Mouse (Mus musculus) forebrain, postnatal 0 days (tissue): ENCODE data around the gene Gm43064. TPM values are rescaled to one million over a fixed set of nuclear protein-coding genes. Genes with fewer than 3 reads are reported as not detected.
A peak's percentile ranks its signal among the peaks of the same experiment; 100 is the strongest.

ENCODE experiments used
- ATAC-seq: fragments of 200-750 bp; cut with Nextera tagmentation; 2 replicates; pipeline ENCODE4 v1.8.0; 2017; ENCODE audit warnings: mild to moderate bottlenecking, moderate library complexity
- DNase-seq: peaks from one replicate; pipeline ENCODE4 v3.0.0-alpha.2; 2015
- H3K27ac ChIP-seq: fragments of 300-500 bp; sonication (generic); 2 replicates; pipeline ENCODE4 v1.5.1; 2014; ENCODE audit warnings: low read depth, mild to moderate bottlenecking, antibody characterized with exemption, low read length, moderate library complexity, mixed read lengths
- H3K27me3 ChIP-seq: fragments of 300-500 bp; sonication (generic); 2 replicates; pipeline ENCODE4 v1.6.1; 2014; ENCODE audit warnings: mild to moderate bottlenecking, low read length, mixed read lengths; ENCODE audit not compliant: insufficient read depth
- H3K36me3 ChIP-seq: fragments of 300-500 bp; sonication (generic); 2 replicates; pipeline ENCODE4 v1.6.1; 2014; ENCODE audit warnings: mild to moderate bottlenecking, moderate library complexity; ENCODE audit not compliant: insufficient read depth
- H3K4me1 ChIP-seq: fragments of 300-500 bp; sonication (generic); 2 replicates; pipeline ENCODE4 v1.6.1; 2014; ENCODE audit warnings: antibody characterized with exemption; ENCODE audit not compliant: insufficient read depth
- H3K4me2 ChIP-seq: fragments of 300-500 bp; sonication (generic); 2 replicates; pipeline ENCODE4 v1.6.1; 2014; ENCODE audit warnings: low read depth, mild to moderate bottlenecking, moderate library complexity
- H3K4me3 ChIP-seq: fragments of 300-500 bp; sonication (generic); 2 replicates; pipeline ENCODE4 v1.5.1; 2014; ENCODE audit warnings: low read depth, low read length, mixed read lengths
- H3K9ac ChIP-seq: fragments of 300-500 bp; sonication (generic); 2 replicates; pipeline ENCODE4 v1.6.1; 2014; ENCODE audit warnings: mild to moderate bottlenecking
- H3K9me3 ChIP-seq: fragments of 300-500 bp; sonication (generic); 2 replicates; pipeline ENCODE4 v1.6.1; 2016; ENCODE audit warnings: low read length
- CTCF ChIP-seq: sonication (generic); IDR thresholded peaks from 2 replicates; pipeline ENCODE4 v1.5.1; 2016; ENCODE audit warnings: antibody characterized with exemption, control low read depth, low read depth
- WGBS: fragments of 180-500 bp; shearing (Covaris S2); extraction: QIAGEN DNeasy Blood & Tissue Kit; methylation state at CpG from one replicate; pipeline ENCODE4 v1.1.7; 2014; 5-methylcytosine and 5-hydroxymethylcytosine counted together
- polyA plus RNA-seq: library from polyadenylated mRNA; unstranded; fragments of >200 nt; fragmentation: Nextera tagmentation; extraction: Ambion mirVana; gene quantifications from 2 replicates; pipeline ENCODE4 v1.2.1, GENCODE M21; 2015
- total RNA-seq: library from RNA; depleted of rRNA; stranded (reverse); fragments of >200 nt; gene quantifications from 2 replicates; pipeline ENCODE4 v1.2.3, GENCODE M21; 2014

The Gm43064 gene
- total and polyA plus RNA-seq, 2 experiments from 2014 or later: 0.08 to 0.29 TPM

DNA sequence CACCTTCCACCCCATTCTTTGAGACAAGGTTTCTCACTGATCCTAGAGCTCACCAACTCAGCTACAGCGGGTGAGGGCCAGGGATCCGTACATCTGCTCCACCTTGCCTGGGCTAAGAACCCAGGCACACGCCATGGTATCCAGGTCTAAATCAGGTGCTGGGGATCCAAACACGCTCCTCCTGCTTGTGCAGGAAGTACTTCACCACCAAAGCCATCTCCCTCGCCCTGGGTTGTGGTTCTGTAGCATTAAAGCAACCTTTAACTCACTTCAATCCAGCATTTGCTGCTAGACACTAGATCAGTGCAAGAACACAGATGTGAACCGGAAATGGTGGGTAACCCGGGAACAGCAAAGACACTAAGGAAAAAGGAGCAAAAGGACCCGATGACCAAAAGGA, 42.5 kb downstream of the Gm43064 start:
- 91% methylated on average over 8 of the region's 8 CpGs for WGBS
- Histone ChIP-seq H3K4me3 (no peak overlapping the region), H3K4me2 (no peak overlapping the region), H3K4me1 (no peaks in the 10 kb centered on the region), H3K36me3 (no peaks in the 10 kb centered on the region), H3K9me3 (no peaks in the 10 kb centered on the region), H3K9ac (no peak overlapping the region), H3K27me3 (no peaks in the 10 kb centered on the region), H3K27ac (no peak overlapping the region)
- TF ChIP-seq CTCF: no peak
- ATAC-seq: no peak
- no peak for DNase-seq

DNA sequence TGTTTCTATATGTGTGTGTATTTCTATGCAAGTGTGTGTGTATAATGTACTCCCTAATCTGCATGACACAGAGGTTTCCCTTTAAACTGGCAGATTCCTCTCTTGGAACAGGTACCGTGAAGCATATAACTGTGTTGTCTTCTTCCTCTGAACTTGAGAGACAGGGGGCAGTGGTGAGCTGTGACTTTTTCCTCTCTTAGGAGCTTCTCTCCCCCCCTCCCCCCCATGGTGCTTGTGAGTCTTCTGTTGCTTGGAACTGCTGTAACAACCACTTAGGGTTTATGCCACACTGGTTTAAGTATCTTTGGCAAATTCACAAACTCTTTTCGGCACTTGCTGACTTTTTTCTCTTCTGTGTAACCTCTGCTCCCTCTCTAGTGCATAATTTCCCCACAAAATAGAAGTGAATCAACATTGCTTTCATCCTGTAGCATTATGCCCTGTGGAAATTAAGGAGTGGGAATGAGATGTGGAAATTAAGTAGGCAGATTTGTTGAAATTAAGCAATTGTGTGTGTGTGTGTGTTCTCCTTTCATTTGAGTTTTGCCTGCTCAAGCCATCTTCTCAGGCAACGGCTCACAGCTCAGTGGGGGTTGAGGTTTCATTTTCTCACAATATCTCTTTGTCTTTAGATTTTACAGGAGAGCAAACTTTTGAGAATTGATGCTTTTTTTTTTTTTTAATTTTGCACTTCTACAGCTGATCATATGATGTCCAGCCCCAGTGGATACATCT, 43.4 kb downstream of the Gm43064 start:
- Histone ChIP-seq H3K4me1 (no peaks in the 10 kb centered on the region), H3K36me3 (no peaks in the 10 kb centered on the region), H3K27me3 (no peaks in the 10 kb centered on the region), H3K9ac (no peak overlapping the region), H3K9me3 (no peaks in the 10 kb centered on the region), H3K4me2 (no peak overlapping the region), H3K4me3 (no peak overlapping the region), H3K27ac (no peak overlapping the region)
- TF ChIP-seq CTCF: peak; percentile 56
- WGBS: 61% methylated on average over 3 of the region's 3 CpGs
- DNase-seq (peak; percentile 36), ATAC-seq (peak; percentile 53)

DNA sequence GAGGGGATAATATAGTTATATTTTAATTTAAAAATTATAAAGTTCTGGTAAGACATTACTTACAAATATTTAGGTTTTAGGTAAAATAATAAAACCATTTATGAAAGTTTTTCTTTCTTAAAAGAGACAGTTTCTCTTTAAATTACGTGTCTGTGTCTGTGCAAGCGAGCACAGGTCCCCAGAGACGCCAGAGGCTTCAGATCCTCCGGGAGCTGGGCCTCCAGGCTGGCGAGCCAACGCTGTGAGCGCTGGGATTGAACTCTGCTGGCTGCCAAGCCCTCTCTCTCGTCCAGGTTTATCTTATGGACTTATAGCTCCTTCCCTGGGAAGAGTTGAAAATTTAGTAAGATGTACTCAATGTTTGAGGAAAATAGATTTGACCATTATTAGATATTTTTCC, 44.4 kb downstream of the Gm43064 start:
- H3K36me3 ChIP-seq: no peaks in the 10 kb centered on the region
- 61% methylated on average over 8 of the region's 8 CpGs for WGBS
- no peak overlapping the region for H3K27ac ChIP-seq
- H3K4me3 ChIP-seq: no peak overlapping the region
- no peak for TF ChIP-seq CTCF
- no peaks in the 10 kb centered on the region for H3K9me3 ChIP-seq
- no peaks in the 10 kb centered on the region for H3K4me1 ChIP-seq
- DNase-seq (no peak), ATAC-seq (no peak)
- H3K9ac ChIP-seq: no peak overlapping the region
- no peaks in the 10 kb centered on the region for H3K27me3 ChIP-seq
- H3K4me2 ChIP-seq: no peak overlapping the region

DNA sequence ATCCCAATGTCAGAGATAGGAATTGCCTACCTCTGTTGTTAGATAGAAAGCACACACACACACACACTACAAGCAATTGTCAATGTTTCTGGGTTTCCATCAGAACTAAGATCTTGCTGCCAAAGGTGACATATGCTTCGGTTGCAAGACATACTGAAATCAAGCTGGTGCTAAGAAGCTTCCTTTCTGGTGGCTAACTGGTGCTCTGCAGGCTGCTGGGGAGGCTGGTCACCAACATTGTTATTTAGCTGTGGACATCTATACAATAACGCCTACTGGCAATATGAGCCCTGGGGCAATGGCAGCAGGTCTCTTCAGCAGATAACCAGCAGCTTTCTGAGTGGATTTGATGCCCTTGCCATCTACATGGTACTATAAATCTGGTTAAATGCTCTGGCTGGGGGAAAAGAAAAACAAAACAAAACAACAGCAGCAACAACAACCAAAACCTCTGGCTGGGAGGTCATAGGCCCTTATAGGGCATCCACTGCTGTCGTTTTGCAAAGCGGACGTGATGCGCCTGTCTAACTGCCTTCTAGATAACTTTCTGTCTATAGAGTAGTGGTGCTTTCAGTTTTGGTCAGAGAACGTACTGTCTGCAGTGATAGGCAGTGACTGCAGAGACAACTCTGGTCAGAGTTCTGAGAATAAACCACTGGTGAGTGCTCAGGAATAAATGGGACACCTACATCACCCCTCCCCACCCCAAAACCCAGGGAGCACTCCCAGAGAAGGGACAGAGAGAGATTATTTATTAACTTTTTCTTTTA, 47.8 kb downstream of the Gm43064 start:
- H3K9ac ChIP-seq: no peak overlapping the region
- 89% methylated on average over 7 of the region's 7 CpGs for WGBS
- no peak for DNase-seq
- no peaks in the 10 kb centered on the region for H3K9me3 ChIP-seq
- ATAC-seq: no peak
- no peaks in the 10 kb centered on the region for H3K36me3 ChIP-seq
- H3K27me3 ChIP-seq: no peaks in the 10 kb centered on the region
- H3K4me1 ChIP-seq: no peaks in the 10 kb centered on the region
- H3K4me3 ChIP-seq: no peak overlapping the region
- no peak overlapping the region for H3K4me2 ChIP-seq
- H3K27ac ChIP-seq: no peak overlapping the region
- TF ChIP-seq CTCF: no peak

DNA sequence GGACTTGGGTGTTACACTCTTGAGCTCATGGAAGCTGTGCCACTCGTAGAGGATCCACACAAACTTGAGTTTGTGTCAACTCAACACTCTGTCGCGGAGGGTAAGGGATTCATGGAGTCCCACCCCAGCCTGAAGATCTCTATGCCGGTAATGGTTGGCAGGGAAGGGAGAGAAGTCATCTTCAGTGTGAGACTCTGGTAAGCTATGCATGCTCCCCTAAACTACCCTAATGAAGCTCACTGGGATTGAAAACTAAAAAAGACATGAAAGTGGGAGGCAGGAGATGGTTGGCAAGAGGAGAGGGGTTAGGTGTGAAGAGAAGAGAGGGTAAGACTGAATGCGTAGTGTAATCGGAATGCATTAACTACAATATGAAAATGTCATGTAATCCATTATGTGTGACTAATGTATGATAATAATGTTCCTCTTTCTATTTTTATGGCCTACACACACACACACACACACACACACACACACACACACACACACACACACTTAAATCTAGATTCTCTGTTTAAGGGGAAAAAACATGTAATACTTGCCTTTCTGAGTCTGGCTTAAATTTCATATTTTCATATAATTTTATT, 48.7 kb downstream of the Gm43064 start:
- Histone ChIP-seq H3K27ac (no peak overlapping the region), H3K4me1 (no peaks in the 10 kb centered on the region), H3K4me3 (no peak overlapping the region), H3K9ac (no peak overlapping the region), H3K9me3 (no peaks in the 10 kb centered on the region), H3K4me2 (no peak overlapping the region), H3K36me3 (no peaks in the 10 kb centered on the region), H3K27me3 (no peaks in the 10 kb centered on the region)
- 87% methylated on average over 6 of the region's 6 CpGs for WGBS
- no peak for TF ChIP-seq CTCF
- ATAC-seq (no peak), DNase-seq (no peak)

DNA sequence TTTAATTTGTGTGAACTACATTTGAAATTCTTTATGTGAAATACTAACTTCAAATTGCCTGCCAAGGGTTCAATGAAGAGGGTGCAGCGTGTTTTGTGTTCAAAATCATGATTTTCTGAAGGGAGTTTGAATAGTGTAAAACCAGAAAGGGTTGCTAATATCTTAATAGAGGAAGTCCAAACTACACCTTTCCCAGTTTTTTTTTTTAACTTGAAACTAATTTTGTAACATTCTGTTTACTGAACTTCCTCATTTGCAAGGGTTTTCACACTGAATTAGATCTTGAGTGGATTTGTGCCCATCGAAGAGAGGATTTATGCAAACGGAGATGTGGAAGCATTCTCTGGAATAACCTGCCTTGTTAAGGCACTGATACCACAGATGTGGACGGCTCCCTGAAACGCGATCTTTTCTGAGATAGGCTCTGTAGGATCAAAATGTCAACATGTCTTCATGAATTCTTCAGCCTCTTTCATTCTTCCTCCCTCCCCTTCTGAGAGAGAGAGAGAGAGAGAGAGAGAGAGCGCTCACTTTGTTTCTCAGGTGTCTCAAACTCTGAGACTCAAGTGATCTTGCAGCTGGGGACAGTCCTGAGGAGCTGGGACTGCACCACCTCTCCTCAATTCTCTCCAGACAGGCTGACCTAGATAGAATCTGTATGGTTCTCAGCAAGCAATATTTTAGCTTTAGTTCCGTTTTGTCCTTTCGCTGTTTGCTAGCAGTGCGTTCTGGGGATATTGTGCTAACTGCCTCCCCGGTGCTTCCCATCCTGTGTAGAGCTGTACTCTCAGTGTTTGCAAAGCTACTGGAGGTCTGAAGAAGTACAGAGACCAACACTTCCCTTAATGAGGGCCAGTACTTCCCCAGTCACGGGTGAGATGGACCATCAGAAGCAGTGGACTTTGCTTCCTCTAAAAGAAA, 49.8 kb downstream of the Gm43064 start, which contains the start of gene Ptpn22:
Ptpn22 (plus strand) TSS at position 915 of the 921 bp plus-strand sequence.
- Histone ChIP-seq H3K9ac (no peak within 1 kb of the TSS), H3K9me3 (no peaks in the 10 kb centered on the region), H3K27me3 (no peaks in the 10 kb centered on the region), H3K36me3 (no peaks in the 10 kb centered on the region), H3K4me2 (no peak within 1 kb of the TSS), H3K4me3 (no peak within 1 kb of the TSS), H3K4me1 (no peaks in the 10 kb centered on the region), H3K27ac (no peak within 1 kb of the TSS)
- ATAC-seq (no peak), DNase-seq (no peak)
- TF ChIP-seq CTCF: no peak
- whole genome bisulfite sequencing: 72% methylated on average over 12 of the region's 12 CpGs
